Mouse (Mus musculus) heart, adult 2 months (tissue): ENCODE measurements around the gene Mypn.

Experiments
- CTCF ChIP-seq: fragments of 200-600 bp; IDR thresholded peaks from 2 replicates; pipeline ENCODE4 v1.8.1; 2022; ENCODE audit warnings: antibody characterized with exemption, mild to moderate bottlenecking, moderate library complexity
- EP300 ChIP-seq: fragments of 200-500 bp; IDR thresholded peaks from 2 replicates; pipeline ENCODE4 v1.6.1; 2011; ENCODE audit warnings: low read depth, low read length, control low read depth; ENCODE audit not compliant: insufficient read depth
- POLR2A ChIP-seq: fragments of 200-500 bp; IDR thresholded peaks from 2 replicates; pipeline ENCODE4 v1.6.1; 2011; ENCODE audit warnings: mild to moderate bottlenecking, low read depth, low read length, control low read depth; ENCODE audit not compliant: insufficient read depth

- TF ChIP-seq CTCF (no peak), POLR2A (no peak), EP300 (no peak)
Measured at GRCm38 (mm10) chr10:63184451-63184850, 19.3 kb downstream of the Mypn start.
